Mouse (Mus musculus) hindbrain, embryonic 12.5 days (tissue): Measurements from ENCODE around the gene Smpd1. TPM values are rescaled to one million over a fixed set of nuclear protein-coding genes. Genes with fewer than 3 reads are reported as not detected.
A peak's percentile ranks its signal among the peaks of the same experiment; 100 is the strongest.

Experiments
- ATAC-seq: fragments of 200-750 bp; cut with Nextera tagmentation; 2 replicates; pipeline ENCODE4 v1.8.0; 2017; ENCODE audit warnings: moderate TSS enrichment; ENCODE audit not compliant: low FRiP score
- H3K27ac ChIP-seq: fragments of 300-500 bp; sonication (generic); 2 replicates; pipeline ENCODE4 v1.5.1; 2016; ENCODE audit warnings: mild to moderate bottlenecking
- H3K27me3 ChIP-seq: fragments of 300-500 bp; sonication (generic); 2 replicates; pipeline ENCODE4 v1.6.1; 2016; ENCODE audit warnings: mild to moderate bottlenecking
- H3K36me3 ChIP-seq: fragments of 300-500 bp; sonication (generic); 2 replicates; pipeline ENCODE4 v1.6.1; 2016; ENCODE audit warnings: mild to moderate bottlenecking
- H3K4me1 ChIP-seq: fragments of 300-500 bp; sonication (generic); 2 replicates; pipeline ENCODE4 v1.6.1; 2016
- H3K4me2 ChIP-seq: fragments of 300-500 bp; sonication (generic); replicated peaks from 2 replicates; pipeline ENCODE4 v1.6.1; 2016; ENCODE audit warnings: mild to moderate bottlenecking
- H3K4me3 ChIP-seq: fragments of 300-500 bp; sonication (generic); 2 replicates; pipeline ENCODE4 v1.5.1; 2016; ENCODE audit warnings: mild to moderate bottlenecking
- H3K9ac ChIP-seq: fragments of 300-500 bp; sonication (generic); 2 replicates; pipeline ENCODE4 v1.6.1; 2016; ENCODE audit warnings: mild to moderate bottlenecking, moderate library complexity
- H3K9me3 ChIP-seq: fragments of 300-500 bp; sonication (generic); replicated peaks from 2 replicates; pipeline ENCODE4 v1.6.1; 2016; ENCODE audit warnings: mild to moderate bottlenecking
- WGBS: fragments of 180-500 bp; shearing (Covaris S2); methylation state at CpG from one replicate; pipeline ENCODE4 v1.1.7; 2016; 5-methylcytosine and 5-hydroxymethylcytosine counted together
- polyA plus RNA-seq: library from polyadenylated mRNA; unstranded; fragments of >200 nt; fragmentation: Nextera tagmentation; extraction: Ambion mirVana; gene quantifications from 2 replicates; pipeline ENCODE4 v1.2.1, GENCODE M21; 2016

Gene Smpd1
- polyA plus RNA-seq, 1 experiment from 2014 or later: 56.2 TPM

GRCm38 (mm10) chr7:105528094-105528493 lies 26.1 kb upstream of the Smpd1 start:
- Histone ChIP-seq H3K36me3 (no peaks in the 10 kb centered on the region), H3K4me2 (no peak overlapping the region), H3K4me1 (no peaks in the 10 kb centered on the region), H3K9ac (no peak overlapping the region), H3K27ac (no peak overlapping the region), H3K4me3 (no peak overlapping the region), H3K27me3 (no peaks in the 10 kb centered on the region), H3K9me3 (no peaks in the 10 kb centered on the region)
- WGBS: 81% methylated on average over 4 of the region's 4 CpGs
- ATAC-seq: peak; percentile 23; the same call in 1 of the 2 replicates

DNA sequence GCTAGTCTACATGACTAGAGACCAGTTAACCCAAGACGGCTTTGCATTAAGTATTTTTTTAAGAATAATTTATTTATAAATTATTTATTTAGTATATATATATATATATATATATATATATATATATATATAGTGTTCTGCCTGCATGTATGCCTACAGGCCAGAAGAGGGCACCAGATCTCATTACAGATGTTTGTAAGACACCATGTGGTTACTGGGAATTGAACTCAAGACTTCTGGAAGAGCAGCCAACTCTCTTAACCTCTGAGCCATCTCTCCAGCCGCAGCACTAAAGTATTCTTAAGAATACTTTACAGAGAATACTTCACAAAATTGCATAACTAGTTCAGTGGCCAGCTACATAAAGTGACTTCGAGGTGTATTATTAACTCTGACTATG lies 20.0 kb upstream of the Smpd1 start:
- no peaks in the 10 kb centered on the region for H3K27me3 ChIP-seq
- 79% methylated on average over 3 of the region's 3 CpGs for WGBS
- H3K4me2 ChIP-seq: no peak overlapping the region
- no peaks in the 10 kb centered on the region for H3K4me1 ChIP-seq
- no peaks in the 10 kb centered on the region for H3K36me3 ChIP-seq
- no peak overlapping the region for H3K27ac ChIP-seq
- H3K4me3 ChIP-seq: no peak overlapping the region
- H3K9ac ChIP-seq: no peak overlapping the region
- no peaks in the 10 kb centered on the region for H3K9me3 ChIP-seq
- no peak for ATAC-seq

DNA sequence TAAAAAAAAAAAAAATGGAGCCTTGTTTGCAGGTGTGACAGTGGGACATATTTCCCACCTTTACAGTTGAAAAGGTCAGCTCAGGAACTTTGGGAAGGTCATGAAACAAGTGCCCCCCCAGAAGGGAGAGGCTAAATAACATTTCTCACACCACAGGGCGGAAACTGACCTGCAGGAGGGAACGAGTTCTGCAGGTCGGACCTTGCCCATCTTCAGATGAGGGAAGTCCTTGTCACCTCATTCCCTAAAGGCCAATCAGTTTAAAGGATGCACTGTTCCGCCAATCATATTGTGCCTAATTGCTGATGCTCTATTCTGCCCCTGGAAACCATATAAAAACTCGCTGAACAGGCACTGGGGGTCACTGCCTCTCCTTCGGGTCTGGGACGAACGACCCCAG lies 8.2 kb upstream of the Smpd1 start:
- Histone ChIP-seq H3K27ac (no peak overlapping the region), H3K4me2 (no peak overlapping the region), H3K27me3 (no peaks in the 10 kb centered on the region), H3K9ac (no peak overlapping the region), H3K4me1 (no peaks in the 10 kb centered on the region), H3K4me3 (no peak overlapping the region), H3K9me3 (no peaks in the 10 kb centered on the region), H3K36me3 (no peaks in the 10 kb centered on the region)
- WGBS: 73% methylated on average over 8 of the region's 8 CpGs
- no peak for ATAC-seq

- Histone ChIP-seq H3K36me3 (no peaks in the 10 kb centered on the region), H3K4me2 (no peak overlapping the region), H3K9me3 (no peaks in the 10 kb centered on the region), H3K27ac (no peak overlapping the region), H3K27me3 (no peaks in the 10 kb centered on the region), H3K9ac (no peak overlapping the region), H3K4me1 (no peaks in the 10 kb centered on the region), H3K4me3 (no peak overlapping the region)
- WGBS: 81% methylated on average over 7 of the region's 7 CpGs
- ATAC-seq: no peak
These were observed 6.2 kb upstream of the Smpd1 start for GRCm38 (mm10) chr7:105547970-105548369.

DNA sequence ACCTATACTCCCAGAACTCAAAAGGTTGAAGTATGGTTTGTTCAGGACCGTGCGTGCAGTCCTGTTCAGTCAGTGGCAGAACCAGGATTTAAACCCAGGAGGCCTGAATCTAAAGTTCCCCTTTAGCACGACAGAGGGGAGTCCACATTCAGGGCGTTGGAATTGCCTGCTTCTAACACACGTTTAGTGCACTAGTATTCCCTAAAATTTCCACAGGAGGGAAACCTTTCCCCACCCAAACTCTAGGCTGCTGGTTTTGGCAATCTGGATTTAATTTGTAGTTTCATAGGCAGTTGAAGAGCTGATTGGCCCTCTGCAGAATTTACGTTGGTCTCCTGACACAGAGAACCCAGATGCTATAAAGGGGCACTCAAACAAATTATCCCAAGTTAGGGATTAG lies 5.1 kb upstream of the Smpd1 start:
- H3K9me3 ChIP-seq: no peaks in the 10 kb centered on the region
- H3K4me2 ChIP-seq: no peak overlapping the region
- 49% methylated on average over 6 of the region's 6 CpGs for WGBS
- ATAC-seq: no peak
- H3K4me3 ChIP-seq: no peak overlapping the region
- H3K36me3 ChIP-seq: no peaks in the 10 kb centered on the region
- no peaks in the 10 kb centered on the region for H3K27me3 ChIP-seq
- H3K9ac ChIP-seq: no peak overlapping the region
- 0 out of 2 replicates have a peak, but pooled peaks cover 5% of the 10 kb centered on the region for H3K4me1 ChIP-seq
- H3K27ac ChIP-seq: no peak overlapping the region

DNA sequence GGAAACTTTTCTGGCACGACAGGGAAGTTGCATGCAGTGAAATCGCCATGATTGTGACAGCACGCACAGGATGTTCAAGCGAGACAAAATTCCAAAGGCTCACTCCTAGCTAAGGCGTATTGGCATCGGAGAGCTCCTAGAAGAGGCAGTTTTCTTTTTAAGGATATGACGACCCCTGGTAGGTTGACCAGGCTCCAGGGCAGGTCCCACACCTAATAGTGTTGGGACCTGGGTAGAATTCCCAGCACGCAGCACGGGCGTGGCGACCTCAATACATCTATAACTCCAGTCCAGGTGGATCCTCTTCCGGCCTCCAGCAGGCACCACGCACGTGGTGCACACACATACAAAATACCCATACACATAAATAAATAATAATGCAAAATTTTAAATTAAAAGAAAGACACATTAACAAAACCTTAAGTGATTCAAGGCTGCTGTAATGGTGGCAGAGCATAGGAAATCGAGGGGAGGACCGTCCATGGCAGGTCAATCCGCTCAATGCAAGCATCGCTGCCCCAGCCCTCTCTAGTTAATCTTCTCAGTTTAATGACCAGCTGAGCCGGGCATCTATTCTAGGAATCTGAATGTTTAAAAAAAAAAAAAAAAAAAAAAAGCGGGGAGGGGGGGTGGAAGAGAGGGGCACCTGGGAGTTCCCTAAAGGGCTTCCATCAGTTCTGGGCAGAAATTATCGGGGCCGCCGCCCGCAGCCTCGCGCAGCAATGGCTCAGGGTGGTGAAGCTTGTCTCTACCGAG lies 526 bp upstream of the Smpd1 start:
- peak overlapping the region; percentile 83 for H3K9ac ChIP-seq
- H3K27me3 ChIP-seq: no peaks in the 10 kb centered on the region
- peak; percentile 32 for ATAC-seq
- H3K4me3 ChIP-seq: peak overlapping the region; percentile 73
- peaks cover 21% of the 10 kb centered on the region for H3K36me3 ChIP-seq
- H3K4me2 ChIP-seq: peak overlapping the region; percentile 79
- peaks cover 20% of the 10 kb centered on the region for H3K4me1 ChIP-seq
- WGBS: 31% methylated on average over 26 of the region's 27 CpGs
- no peaks in the 10 kb centered on the region for H3K9me3 ChIP-seq
- H3K27ac ChIP-seq: peak overlapping the region; percentile 81

GRCm38 (mm10) chr7:105555571-105555970 lies 1.4 kb downstream of the Smpd1 start:
- Histone ChIP-seq H3K27ac (no peak overlapping the region), H3K9me3 (no peaks in the 10 kb centered on the region), H3K4me1 (peaks cover 20% of the 10 kb centered on the region), H3K36me3 (peaks cover 39% of the 10 kb centered on the region), H3K9ac (no peak overlapping the region), H3K27me3 (no peaks in the 10 kb centered on the region), H3K4me2 (peak overlapping the region; percentile 79; the same call in 1 of the 2 replicates), H3K4me3 (no peak overlapping the region)
- no peak for ATAC-seq
- WGBS: 90% methylated on average over 10 of the region's 10 CpGs

- Histone ChIP-seq H3K9ac (no peak overlapping the region; the same call in 1 of the 2 replicates), H3K4me1 (peaks cover 20% of the 10 kb centered on the region), H3K27me3 (no peaks in the 10 kb centered on the region), H3K4me3 (no peak overlapping the region), H3K4me2 (no peak overlapping the region), H3K27ac (no peak overlapping the region), H3K9me3 (no peaks in the 10 kb centered on the region), H3K36me3 (peaks cover 44% of the 10 kb centered on the region)
- 90% methylated on average over 8 of the region's 8 CpGs for WGBS
- no peak for ATAC-seq
These were observed 2.2 kb downstream of the Smpd1 start for GRCm38 (mm10) chr7:105556406-105556805.

GRCm38 (mm10) chr7:105557671-105558070 lies 3.5 kb downstream of the Smpd1 start:
- Histone ChIP-seq H3K4me3 (no peak overlapping the region), H3K9me3 (no peaks in the 10 kb centered on the region), H3K27me3 (no peaks in the 10 kb centered on the region), H3K4me1 (peaks cover 20% of the 10 kb centered on the region), H3K27ac (no peak overlapping the region), H3K36me3 (peaks cover 55% of the 10 kb centered on the region), H3K9ac (no peak overlapping the region), H3K4me2 (no peak overlapping the region)
- ATAC-seq: no peak
- WGBS: 83% methylated on average over 11 of the region's 11 CpGs

DNA sequence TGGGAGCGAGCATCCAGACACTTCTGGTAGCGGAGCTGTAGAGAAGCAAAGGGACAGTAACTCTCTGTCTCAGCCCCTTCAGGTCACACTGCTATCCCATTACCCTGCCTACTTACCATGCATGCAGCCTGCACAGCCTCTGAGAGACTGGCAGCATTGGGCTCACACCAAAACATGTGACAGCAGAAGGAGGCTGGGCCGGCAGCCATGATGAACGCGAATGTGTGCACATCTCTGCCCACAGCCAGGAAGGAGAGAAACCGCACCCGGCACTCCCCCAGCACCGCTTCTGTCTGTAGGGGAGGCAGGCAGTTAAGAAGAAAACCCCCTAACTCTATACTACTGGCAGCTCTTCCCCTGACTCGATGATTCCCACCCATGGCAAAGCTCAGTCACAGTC lies 4.9 kb downstream of the Smpd1 start:
- H3K9ac ChIP-seq: no peak overlapping the region
- no peak overlapping the region for H3K27ac ChIP-seq
- H3K9me3 ChIP-seq: no peaks in the 10 kb centered on the region
- peaks cover 16% of the 10 kb centered on the region for H3K4me1 ChIP-seq
- peaks cover 66% of the 10 kb centered on the region for H3K36me3 ChIP-seq
- 93% methylated on average over 9 of the region's 9 CpGs for WGBS
- no peak overlapping the region for H3K4me3 ChIP-seq
- H3K4me2 ChIP-seq: no peak overlapping the region
- no peaks in the 10 kb centered on the region for H3K27me3 ChIP-seq
- ATAC-seq: no peak

GRCm38 (mm10) chr7:105562317-105562716 lies 8.2 kb downstream of the Smpd1 start:
- 83% methylated on average over 3 of the region's 3 CpGs for WGBS
- H3K4me1 ChIP-seq: no peaks in the 10 kb centered on the region
- no peaks in the 10 kb centered on the region for H3K9me3 ChIP-seq
- H3K9ac ChIP-seq: no peak overlapping the region
- H3K4me3 ChIP-seq: no peak overlapping the region
- no peak overlapping the region for H3K27ac ChIP-seq
- H3K36me3 ChIP-seq: peaks cover 92% of the 10 kb centered on the region
- no peaks in the 10 kb centered on the region for H3K27me3 ChIP-seq
- no peak for ATAC-seq
- no peak overlapping the region for H3K4me2 ChIP-seq

GRCm38 (mm10) chr7:105563367-105563766 lies 9.2 kb downstream of the Smpd1 start:
- no peak overlapping the region for H3K4me3 ChIP-seq
- peaks cover 86% of the 10 kb centered on the region for H3K36me3 ChIP-seq
- H3K9me3 ChIP-seq: no peaks in the 10 kb centered on the region
- H3K4me1 ChIP-seq: peaks cover 2% of the 10 kb centered on the region
- WGBS: 86% methylated on average over 3 of the region's 3 CpGs
- no peak overlapping the region for H3K4me2 ChIP-seq
- no peaks in the 10 kb centered on the region for H3K27me3 ChIP-seq
- no peak overlapping the region for H3K27ac ChIP-seq
- no peak overlapping the region for H3K9ac ChIP-seq
- ATAC-seq: no peak
